Mouse (Mus musculus) cerebellum, adult 2 months (tissue): ENCODE data around the gene Hk2. TPM values are rescaled to one million over a fixed set of nuclear protein-coding genes. Genes with fewer than 3 reads are reported as not detected.

ENCODE experiments used
- DNase-seq, 2 experiments: peaks; one replicate each; pipeline ENCODE4 v3.0.0; 2021
- H3K27ac ChIP-seq: fragments of 200-500 bp; 2 replicates; pipeline ENCODE4 v1.5.1; 2012; ENCODE audit warnings: low read length, control low read depth, inconsistent platforms; ENCODE audit not compliant: insufficient read depth
- H3K27me3 ChIP-seq: fragments of 200-500 bp; 2 replicates; pipeline ENCODE4 v1.6.1; 2012; ENCODE audit warnings: inconsistent platforms, mild to moderate bottlenecking, low read length, moderate library complexity; ENCODE audit not compliant: control insufficient read depth, insufficient read depth
- H3K4me1 ChIP-seq: fragments of 200-500 bp; 2 replicates; pipeline ENCODE4 v1.6.1; 2011; ENCODE audit warnings: low read length; ENCODE audit not compliant: control insufficient read depth, insufficient read depth
- H3K4me3 ChIP-seq: fragments of 200-500 bp; replicated peaks from 2 replicates; pipeline ENCODE3; 2011; ENCODE audit warnings: mild to moderate bottlenecking, low read depth, low read length, control low read depth; ENCODE audit not compliant: insufficient read depth
- CTCF ChIP-seq: fragments of 200-500 bp; IDR thresholded peaks from 2 replicates; pipeline ENCODE4 v1.5.1; 2011; ENCODE audit warnings: low read depth, mild to moderate bottlenecking, control low read depth, low read length, moderate library complexity, borderline replicate concordance; ENCODE audit not compliant: insufficient read depth
- POLR2A ChIP-seq: fragments of 200-500 bp; IDR thresholded peaks from 2 replicates; pipeline ENCODE4 v1.6.1; 2011; ENCODE audit warnings: low read length, control low read depth, borderline replicate concordance; ENCODE audit not compliant: insufficient read depth
- WGBS: fragments of 180-500 bp; shearing (Covaris S2); methylation state at CpG from one replicate; pipeline ENCODE4 v1.1.7; 2018; 5-methylcytosine and 5-hydroxymethylcytosine counted together
- polyA plus RNA-seq: library from polyadenylated mRNA; depleted of rRNA; stranded (reverse); fragments of >200 nt; gene quantifications from 2 replicates; pipeline ENCODE4 v1.2.3, GENCODE M21; 2012; rRNA removed

The Hk2 gene
- 6.3 and 6.4 TPM in 2 replicates for polyA plus RNA-seq

- under 1% methylated on average over 39 of the region's 39 CpGs for WGBS
- peak within 1 kb of the TSS; percentile 62 for H3K4me3 ChIP-seq
- peak; percentile 60 to 74 for DNase-seq
- no peak for TF ChIP-seq CTCF
- no peak for TF ChIP-seq POLR2A
- no peak within 1 kb of the TSS for H3K27ac ChIP-seq
- no peaks in the 10 kb centered on the region; the same call in 1 of the 2 replicates for H3K27me3 ChIP-seq
- no peaks in the 10 kb centered on the region for H3K4me1 ChIP-seq
Observed at GRCm38 (mm10) chr6:82774321-82774764, at the start of gene Hk2. Hk2 (minus strand) TSS chr6:82774454.

GRCm38 (mm10) chr6:82821758-82822253 is 47.6 kb upstream of the Hk2 start:
- no peaks in the 10 kb centered on the region for H3K27me3 ChIP-seq
- H3K4me3 ChIP-seq, result no peak overlapping the region
- H3K27ac ChIP-seq, result no peak overlapping the region
- H3K4me1 ChIP-seq, result no peaks in the 10 kb centered on the region
- WGBS, result 54% methylated on average over 4 of the region's 4 CpGs
- DNase-seq, result no peak
- no peak for TF ChIP-seq POLR2A
- TF ChIP-seq CTCF, result no peak

- H3K4me3 ChIP-seq, result no peak overlapping the region
- H3K4me1 ChIP-seq, result no peaks in the 10 kb centered on the region
- H3K27ac ChIP-seq, result no peak overlapping the region
- TF ChIP-seq POLR2A, result no peak
- TF ChIP-seq CTCF, result no peak
- H3K27me3 ChIP-seq, result no peaks in the 10 kb centered on the region
- DNase-seq, result no peak
- 79% methylated on average over 3 of the region's 3 CpGs for WGBS
Observed at GRCm38 (mm10) chr6:82820716-82821115, 46.5 kb upstream of the Hk2 start.

GRCm38 (mm10) chr6:82814821-82815220 is 40.6 kb upstream of the Hk2 start:
- no peak for TF ChIP-seq POLR2A
- TF ChIP-seq CTCF, result no peak
- H3K4me1 ChIP-seq, result no peaks in the 10 kb centered on the region
- no peak overlapping the region for H3K4me3 ChIP-seq
- no peaks in the 10 kb centered on the region for H3K27me3 ChIP-seq
- DNase-seq, result no peak
- WGBS, result 82% methylated on average over 4 of the region's 4 CpGs
- H3K27ac ChIP-seq, result no peak overlapping the region

- WGBS, result 85% methylated on average over 7 of the region's 7 CpGs
- Histone ChIP-seq H3K27me3 (no peaks in the 10 kb centered on the region), H3K4me1 (no peaks in the 10 kb centered on the region), H3K4me3 (no peak overlapping the region), H3K27ac (no peak overlapping the region)
- DNase-seq, result no peak
- TF ChIP-seq CTCF (no peak), POLR2A (no peak)
Observed at GRCm38 (mm10) chr6:82807984-82808700, 33.9 kb upstream of the Hk2 start.

- no peak overlapping the region for H3K4me3 ChIP-seq
- H3K4me1 ChIP-seq, result no peaks in the 10 kb centered on the region
- 43% methylated on average over 3 of the region's 3 CpGs for WGBS
- TF ChIP-seq CTCF (no peak), POLR2A (no peak)
- H3K27me3 ChIP-seq, result no peaks in the 10 kb centered on the region
- DNase-seq, result no peak
- no peak overlapping the region for H3K27ac ChIP-seq
Observed at GRCm38 (mm10) chr6:82806971-82807370, 32.7 kb upstream of the Hk2 start.

- H3K27me3 ChIP-seq, result no peaks in the 10 kb centered on the region
- DNase-seq, result peak in 1 of 2 experiments; percentile 4
- H3K4me3 ChIP-seq, result no peak overlapping the region
- H3K27ac ChIP-seq, result no peak overlapping the region
- 57% methylated on average over 6 of the region's 6 CpGs for WGBS
- TF ChIP-seq CTCF, result no peak
- no peak for TF ChIP-seq POLR2A
- H3K4me1 ChIP-seq, result no peaks in the 10 kb centered on the region
Observed at GRCm38 (mm10) chr6:82806503-82806902, 32.2 kb upstream of the Hk2 start.

GRCm38 (mm10) chr6:82805894-82806293 is 31.6 kb upstream of the Hk2 start:
- Histone ChIP-seq H3K4me3 (no peak overlapping the region), H3K27ac (no peak overlapping the region), H3K4me1 (no peaks in the 10 kb centered on the region), H3K27me3 (no peaks in the 10 kb centered on the region)
- TF ChIP-seq POLR2A (no peak), CTCF (no peak)
- DNase-seq, result no peak
- 83% methylated on average over 3 of the region's 3 CpGs for WGBS
